Mouse (Mus musculus): Measurements from ENCODE around the gene Mcf2l. TPM values are rescaled to one million over a fixed set of nuclear protein-coding genes. Genes with fewer than 3 reads are reported as not detected.
A peak's percentile ranks its signal among the peaks of the same experiment; 100 is the strongest.

Gene Mcf2l
- total RNA-seq, 2 experiments from 2014 or later: 36.0 to 42.4 TPM

DNA sequence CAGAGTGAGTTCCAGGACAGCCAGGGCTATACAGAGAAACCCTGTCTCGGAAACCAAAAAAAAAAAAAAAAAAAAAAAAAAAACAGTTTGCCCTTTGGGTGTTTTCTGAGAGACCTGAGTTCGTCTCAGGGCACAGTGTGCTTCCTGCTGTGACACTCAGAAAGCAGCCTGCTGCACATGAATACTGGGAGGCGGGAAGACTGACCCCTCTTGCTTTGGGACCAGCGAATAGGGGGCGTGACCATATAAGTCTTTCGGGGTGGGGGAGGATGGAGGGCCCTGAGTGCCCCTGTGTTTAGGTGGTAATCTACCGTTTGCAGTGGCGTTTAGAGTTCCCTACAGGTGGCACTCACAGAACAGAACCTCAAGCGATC, 636 bp upstream of the Mcf2l start:
- DNase-seq (ENCODE audit: low spot score in 2 of 2): no peak

DNA sequence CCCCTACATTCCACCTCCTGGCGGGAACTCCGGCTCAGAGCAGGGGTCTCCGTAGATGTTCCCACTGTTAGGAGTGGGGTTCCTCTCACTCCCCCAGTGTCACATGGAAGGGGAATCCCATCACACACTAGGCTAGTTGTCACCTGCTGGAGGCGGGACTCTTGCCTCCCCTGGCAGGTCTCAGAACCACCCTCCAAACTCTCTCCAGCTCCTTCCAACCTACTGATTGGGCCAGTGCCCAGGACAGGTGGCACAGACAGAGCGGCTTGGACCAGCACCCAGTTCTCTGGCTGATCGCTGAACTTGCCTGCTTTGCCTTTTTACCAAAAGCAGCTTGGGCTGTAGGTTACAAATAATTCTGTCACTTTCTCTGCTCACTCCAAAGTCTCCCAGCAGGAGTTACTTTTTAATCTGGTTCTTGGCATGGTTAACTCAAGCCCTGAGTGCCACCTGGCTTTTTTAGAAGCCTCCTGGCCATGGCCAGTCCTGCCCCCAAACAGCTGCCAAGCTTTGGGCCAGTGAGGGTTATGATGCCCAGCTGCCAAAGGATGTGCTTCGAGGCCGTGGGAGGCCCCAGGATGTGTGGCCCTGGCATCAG, 687 bp downstream of the Mcf2l start:
- no peak for DNase-seq (ENCODE audit: low spot score in 2 of 2)

DNA sequence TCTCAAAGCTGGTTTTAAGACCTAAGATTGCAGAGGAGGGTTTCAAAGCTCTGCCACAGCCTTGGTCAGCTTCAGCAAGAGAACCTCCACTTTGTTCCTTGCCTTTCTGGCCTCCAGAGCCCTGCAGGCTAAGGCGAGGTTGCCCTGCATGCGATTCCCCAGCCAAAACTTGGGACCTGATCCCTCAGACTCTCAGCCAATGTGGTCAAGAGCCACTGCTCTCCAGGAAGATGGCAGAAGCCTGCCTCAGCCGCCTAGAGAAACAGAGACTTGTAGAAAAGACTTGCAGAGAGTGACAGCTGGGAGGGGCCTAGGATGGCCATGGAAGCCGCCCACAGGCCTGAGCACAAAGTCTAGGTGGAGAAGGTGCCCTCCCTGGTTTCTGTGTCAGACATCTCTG, 1.4 kb downstream of the Mcf2l start:
- no peak for DNase-seq (ENCODE audit: low spot score in 2 of 2)

DNA sequence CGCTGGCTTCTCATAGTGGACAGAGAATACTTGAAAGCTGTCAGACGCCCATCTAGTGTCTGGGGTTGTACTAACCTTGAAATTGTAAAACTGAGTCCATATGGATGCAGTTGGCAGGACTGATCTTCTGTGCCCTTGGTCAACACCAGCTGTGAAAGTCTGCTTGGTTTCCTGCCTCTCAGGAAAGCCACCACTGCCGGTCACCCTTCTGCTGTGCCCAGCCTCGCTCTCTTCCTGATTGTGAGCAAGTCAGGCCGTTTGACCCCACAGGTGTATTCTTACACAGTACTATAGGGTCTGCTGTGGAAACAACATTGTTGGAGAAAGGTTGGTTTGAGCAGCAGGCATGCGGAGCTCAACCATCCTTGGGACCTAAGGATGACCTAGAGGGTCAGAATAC, 3.5 kb downstream of the Mcf2l start:
- DNase-seq (ENCODE audit: low spot score in 2 of 2): no peak

DNA sequence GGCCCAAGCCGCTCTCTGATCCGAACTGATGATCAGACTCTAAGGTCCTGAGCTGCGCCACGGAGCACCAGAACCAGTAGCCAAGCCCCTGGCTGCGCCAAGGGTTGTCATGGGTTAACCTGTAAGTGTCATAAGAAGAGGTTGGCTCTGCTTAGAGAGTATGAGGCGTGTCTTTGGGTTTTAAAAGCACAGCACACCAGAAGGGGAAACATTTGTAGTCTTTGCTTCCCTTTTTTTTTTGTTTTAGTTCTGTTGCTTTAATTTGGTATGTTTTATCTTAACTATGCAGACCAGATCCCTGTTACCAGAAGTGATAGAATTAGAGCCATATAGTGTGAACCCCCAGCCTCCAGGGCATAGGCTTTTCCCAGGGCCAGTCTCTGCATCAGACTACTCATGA, 6.6 kb downstream of the Mcf2l start:
- no peak for DNase-seq (ENCODE audit: low spot score in 2 of 2)

DNA sequence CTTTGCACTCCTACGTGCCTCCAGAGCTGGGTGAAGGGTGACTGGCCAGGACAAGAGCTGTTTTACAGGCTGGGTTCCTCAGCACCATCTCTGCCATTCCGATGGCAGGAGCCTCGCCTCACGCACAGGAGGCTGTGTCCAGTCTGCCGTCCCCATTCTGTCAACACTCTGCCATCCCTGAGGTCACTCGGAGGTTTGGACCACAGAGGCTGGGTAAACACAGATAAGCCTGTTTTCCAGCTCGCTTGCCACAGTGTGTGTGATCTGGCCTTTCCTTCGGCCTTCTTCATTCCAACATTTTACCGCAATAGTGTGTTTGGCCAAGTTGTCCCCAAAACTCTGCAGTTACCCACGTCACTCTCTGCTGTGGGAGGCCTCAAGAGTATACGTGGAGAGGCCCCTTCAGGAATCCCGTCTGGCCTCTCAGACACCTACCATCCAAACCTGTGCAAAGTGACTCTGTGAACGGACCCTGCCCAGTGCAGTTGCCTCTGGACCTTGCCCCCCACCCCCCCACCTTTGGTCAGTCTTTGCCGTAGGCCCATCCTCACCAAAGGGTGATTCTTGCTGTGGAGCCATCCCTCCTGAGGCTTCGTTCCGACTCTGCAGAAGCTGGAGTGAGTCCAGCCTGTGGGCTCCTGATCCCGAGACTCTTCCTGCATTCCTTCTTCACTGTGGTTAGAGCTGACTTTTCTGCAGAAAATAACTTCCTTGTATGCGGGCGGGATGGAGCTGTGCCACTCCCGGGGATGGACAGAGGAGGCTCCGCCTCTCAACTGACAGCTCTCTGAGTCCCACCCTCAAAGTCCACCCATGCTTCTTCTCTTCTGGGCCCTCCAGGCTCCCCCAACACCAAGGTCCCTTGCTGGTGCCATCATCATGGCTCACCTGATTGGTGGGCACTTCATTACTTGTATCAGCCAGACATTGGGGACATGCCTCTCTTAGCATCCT, 9.7 kb downstream of the Mcf2l start:
- no peak for DNase-seq (ENCODE audit: low spot score in 2 of 2)

DNA sequence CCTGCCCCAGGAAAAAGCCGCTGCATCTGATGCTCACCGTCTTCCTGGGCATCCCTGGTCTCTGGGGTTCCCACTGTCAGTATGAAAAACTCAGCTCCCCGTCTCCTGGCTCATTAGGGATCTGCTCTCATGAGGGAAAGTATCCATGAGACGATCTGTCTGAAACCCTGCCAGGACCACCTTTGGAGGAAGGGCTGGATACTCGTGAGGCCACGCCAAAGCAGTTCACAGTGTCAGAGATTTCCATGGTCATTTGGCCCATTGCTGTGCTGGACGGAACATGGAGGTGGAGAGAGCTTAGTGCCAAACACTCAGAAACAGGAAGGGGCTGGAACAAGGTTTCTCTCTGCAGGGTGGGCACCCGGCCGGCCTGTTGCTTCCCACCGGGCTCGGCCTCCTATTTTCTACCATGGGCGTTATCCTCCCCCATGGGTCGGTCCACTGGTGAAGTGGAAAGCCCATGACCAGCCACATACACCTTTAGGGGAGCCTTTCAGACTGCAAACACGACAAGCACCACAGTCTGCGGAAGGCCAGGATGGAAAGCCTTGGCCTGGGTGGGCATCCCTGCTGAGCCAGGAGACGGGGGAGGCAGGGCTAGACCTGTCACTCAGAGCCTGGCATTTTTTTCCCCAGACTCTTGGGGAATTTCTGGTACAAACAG, 14.3 kb downstream of the Mcf2l start:
- no peak for DNase-seq (ENCODE audit: low spot score in 2 of 2)

DNA sequence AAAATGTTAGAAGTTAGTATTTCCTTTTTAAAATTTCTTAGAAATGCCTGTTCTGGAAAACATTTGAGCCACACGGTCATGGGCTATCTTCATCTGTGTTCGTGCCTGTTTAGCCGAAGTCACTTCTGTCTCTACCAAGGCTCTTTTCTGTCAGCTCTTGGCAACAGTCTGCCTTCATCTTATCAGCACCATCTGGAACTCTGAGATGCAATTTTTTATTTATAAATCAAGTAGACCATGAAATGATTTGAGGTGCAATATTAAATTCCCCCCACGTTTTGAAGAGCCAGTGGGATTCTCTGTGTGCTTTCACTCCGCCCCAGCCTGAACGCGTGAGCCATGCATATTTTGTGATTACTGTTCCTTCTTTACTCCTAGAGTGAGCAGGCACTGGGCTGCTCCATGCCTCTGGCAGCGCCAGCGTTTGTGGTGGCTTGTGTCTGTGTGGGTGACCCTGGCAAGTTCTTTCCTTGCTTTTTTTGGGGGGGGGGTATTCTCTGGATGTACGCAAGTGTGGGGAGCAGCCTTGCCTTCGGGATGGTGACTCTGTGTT, 15.5 kb downstream of the Mcf2l start:
- DNase-seq (ENCODE audit: low spot score in 2 of 2): no peak

DNA sequence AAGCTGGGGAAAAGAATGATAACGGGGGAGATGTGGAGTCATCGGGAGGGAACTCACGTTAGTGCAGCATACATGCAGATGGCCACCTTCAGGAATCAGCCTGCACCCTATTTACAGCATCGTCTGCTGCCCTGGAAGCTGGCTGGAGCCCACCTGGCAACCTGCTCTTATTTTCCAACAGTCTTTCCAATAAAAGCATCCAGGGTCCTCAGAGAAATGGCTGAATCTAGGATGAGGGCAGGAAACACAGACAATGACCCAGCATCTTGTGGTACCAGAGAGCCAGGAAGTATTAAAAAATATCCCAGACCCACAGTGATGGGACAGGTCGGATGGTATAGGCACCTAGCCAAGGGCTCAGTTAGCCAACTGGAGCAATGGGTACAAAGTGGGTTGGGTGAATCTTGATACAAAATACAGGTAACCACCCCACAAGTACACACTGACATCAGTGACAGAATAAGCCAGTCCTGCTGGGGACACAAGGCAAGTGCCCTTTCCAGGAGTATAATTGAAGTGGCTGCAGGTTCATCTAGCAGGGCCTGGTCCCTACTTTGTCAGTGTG, 19.4 kb downstream of the Mcf2l start:
- no peak for DNase-seq (ENCODE audit: low spot score in 2 of 2)

DNA sequence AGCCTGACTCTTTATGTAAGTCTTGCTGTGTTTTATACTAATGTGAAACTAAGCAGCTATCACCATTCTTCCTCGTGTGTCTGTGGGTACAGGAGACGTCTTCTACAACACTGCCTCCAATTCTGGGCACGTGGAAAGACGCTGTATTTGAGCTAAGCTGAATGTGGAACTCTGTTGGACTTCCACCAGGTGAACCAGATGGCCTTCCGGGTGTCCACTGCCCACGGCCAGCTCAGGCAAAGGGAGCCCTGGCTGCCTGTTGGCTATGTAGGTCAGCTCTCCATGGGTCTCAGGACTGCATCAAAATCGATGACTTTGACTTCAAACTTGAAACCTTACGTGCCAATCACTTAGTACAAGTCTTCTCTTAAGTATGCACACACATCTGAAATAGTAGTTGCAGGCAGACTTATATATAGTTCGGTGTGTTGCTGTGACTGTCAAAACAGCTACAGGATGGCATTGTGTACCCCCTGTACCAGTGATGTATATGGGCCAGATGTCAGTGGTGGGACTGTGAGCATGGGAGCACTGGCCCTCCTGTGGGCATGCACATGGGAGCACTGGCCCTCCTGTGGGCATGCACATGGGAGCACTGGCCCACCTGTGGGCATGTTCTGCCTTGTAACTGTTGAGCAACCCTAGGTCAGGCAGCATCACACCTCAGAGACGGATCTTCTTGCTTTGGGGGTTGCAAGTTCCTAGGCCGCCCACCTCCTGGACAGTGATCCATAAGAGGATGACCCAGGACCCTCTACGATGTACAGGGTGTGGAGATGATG, 20.4 kb downstream of the Mcf2l start:
- DNase-seq (ENCODE audit: low spot score in 2 of 2): no peak

DNA sequence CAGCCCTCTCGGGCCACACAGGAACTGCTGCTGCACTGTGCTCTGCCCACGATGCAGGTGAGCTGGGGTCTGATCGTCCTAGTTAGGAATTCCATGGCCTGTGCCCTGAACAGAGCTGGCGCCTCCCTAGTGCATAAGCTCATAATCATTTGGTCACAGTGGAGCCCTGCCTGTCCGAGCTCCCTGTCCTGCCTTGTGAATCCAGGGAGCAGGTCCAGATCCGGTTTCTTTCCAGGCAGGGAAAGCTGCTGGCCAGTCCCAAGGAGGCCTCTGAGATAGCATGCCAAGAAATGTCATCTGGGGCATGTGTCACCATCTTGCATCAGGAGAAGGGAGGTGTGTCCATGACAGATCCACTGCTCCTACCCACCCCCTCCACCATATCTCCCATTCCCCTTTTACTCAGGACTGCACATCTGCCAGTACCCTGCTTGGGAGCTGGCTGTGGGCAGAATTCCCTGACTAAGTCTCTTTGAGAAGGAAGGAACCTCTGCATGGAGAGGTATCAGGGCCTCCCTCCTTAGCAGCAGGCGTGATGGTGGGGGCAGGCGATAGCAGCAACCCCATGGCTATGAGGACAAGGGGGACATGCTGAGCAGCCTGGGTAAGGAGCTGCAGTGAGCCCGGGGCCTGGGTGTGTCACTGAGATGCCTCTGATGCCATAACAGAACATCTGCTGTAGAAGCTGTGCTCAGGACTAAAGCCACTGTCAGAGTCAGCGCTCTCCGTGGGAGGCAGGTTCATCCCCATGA, 21.4 kb downstream of the Mcf2l start:
- DNase-seq (ENCODE audit: low spot score in 2 of 2): no peak

DNA sequence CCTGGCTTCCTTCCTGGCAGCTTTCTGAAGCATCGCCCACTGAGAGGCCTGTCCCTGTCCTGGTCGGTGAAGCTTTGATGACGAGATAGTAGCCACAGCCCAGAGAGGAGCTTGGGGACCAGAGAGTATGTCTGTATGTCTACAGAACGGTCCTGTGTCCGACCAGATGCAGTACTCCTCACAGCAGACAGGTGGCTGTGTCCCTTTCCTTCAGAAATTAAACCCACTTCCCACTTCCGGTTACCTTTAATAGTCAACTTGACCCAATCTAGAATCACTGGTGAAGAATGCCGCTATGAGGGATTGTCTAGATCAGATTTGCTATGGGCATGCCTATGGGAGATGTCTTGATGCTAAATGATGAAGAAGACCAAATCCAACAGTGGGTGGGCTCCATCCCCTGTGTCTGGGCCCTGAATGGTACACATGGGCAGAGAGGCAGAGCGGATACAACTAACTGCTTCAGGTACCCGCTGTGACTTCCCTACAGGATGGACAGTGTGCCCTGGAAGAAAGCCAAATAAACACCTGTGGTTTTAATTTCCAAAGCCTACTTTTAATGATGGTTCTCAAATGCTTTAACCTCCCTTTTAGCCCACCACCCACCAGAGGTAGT, 22.0 kb downstream of the Mcf2l start:
- DNase-seq (ENCODE audit: low spot score in 2 of 2): no peak

DNA sequence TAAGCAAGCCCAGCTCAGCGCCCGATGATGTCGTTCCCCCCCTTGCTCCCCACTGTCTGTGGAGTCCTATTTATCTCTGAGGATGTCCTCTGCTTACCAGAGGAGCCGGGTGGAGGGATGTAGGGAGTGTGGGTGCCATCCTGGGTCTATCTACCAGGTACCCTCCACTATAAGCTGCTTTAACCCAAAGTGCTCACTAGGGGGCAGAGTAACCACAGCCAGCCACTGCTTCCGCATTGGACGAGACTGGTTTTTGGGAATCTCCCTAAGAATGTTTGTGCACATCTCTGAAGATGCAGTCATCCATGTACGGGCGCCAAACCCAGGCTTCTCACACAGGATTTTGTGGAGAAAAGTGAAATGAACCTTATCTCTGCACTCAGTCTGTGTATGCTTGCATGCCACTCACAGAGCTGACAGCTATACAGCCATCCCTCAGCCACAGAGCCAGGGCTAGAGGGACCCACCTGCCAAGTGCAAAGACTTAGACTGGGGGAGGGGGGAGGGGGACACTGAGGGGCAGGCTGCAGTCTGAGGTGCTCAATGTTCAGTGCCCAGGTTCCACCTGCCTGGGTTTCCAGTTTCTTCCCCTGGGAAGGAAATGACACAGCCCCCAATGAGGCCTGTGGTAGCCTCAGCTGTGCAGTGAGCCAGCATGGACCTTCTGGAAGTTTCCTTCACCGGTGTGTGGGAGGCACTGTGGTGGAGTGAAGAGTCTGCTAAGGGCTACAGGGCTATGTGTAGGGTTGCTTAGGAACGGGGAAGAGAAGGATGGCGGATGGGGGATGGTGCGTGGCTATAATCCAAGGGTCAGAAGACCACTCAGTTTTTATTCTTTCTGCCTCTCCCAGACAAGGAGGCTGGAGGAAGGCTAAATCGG, 23.1 kb downstream of the Mcf2l start:
- DNase-seq (ENCODE audit: low spot score in 2 of 2): peak in 1 of 2 experiments; percentile 61

DNA sequence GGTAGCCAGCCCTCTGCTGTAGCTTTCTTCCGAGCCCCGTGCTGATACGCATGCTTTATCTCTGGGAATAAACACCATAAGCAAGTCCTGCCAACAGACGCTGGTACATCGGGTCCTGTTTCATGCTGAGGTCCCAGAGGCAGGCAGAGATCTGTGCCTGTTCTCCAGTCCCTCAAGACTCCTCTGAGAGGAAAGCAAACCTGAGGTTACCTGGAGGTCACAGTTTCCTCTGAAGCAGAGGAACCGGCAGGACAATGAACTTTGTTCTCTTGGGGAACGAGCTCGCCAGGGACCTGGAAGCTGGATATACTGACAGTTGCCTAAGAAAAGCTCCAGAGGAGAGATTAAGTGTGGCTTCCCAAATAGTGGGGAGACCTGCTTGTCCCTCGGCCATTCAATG, 24.2 kb downstream of the Mcf2l start:
- DNase-seq (ENCODE audit: low spot score in 2 of 2): no peak

DNA sequence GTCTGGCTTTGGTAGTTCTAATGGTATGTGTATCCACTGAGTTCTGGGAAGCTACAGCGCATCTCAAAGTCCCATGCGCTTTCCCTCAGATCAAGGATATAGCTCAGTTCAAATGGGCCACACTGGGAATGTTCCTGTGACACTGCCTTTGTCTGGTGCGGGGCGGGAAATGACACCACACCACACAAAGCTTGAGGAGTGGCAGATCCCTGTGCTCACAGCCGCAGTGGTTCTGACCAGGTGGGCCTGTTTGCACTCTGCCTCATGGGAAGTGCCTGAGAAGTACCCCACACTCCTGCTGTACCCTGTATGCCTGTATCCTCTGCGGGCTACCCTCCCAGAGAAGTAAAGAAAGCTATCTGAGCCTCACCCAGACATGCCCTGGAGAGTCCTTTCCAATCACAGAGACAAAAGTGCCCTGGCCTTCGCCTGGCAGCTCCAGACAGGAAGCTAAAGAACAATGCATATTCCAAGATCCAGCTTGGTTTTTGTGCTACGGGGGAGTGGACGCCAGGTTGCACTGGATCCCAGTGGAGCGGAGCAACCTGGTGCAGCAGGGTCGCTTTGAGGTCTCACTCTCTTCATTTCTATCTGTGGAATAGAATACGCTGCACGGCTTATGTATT, 30.3 kb downstream of the Mcf2l start:
- no peak for DNase-seq (ENCODE audit: low spot score in 2 of 2)

DNA sequence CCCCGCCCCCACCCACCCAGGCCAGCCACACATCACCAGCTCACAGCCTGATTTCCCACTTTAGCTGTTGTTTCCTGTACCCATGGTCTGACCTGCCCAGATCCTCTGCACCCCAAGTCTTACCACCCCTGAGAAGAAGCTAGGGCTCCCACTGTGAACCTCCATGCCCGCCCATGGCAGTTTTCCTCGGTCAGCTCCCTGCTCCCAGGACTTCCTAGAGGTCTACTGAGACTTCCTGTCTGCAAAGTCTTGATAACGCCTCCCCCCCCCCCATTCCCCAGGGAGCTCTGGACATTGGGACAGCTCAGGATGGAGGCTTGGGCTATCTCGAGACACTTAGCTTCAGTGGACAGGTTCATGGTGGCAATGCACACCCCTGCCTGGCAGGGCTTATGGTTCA, 31.5 kb downstream of the Mcf2l start:
- DNase-seq (ENCODE audit: low spot score in 2 of 2): no peak

DNA sequence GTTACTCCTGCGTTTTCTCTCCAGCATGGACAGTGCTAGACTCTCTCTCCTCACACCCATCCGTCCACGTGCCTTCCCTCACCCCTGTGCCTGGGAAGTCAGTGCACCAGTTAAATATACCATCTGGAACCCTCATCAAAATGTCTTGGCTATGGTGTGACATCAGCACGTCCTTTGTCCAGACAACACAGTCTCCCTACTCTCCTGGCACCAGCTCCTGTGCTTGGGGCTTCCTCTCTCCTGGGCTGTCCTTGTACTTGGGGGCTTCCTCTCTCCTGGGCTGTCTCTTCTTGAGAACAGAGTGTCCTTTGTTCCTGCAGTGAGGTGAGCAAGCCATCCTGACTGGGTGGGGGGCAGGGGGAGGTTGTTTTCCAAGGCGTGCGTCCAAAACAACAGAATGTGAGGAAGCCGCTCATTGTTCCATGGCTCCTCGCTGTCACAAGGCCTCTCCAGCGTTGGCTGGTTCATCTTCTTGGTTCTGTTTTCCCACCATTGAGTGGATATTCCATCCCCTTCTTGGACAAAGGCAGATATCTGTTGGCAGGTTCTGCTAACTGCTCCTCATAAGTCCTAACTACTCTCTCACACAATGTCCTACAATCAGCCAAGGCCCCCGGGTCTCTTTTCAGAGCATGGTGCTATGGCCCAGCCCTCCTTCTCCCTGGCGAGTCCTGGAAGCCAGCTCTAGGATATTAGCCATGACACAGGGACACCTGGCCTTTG, 32.2 kb downstream of the Mcf2l start:
- no peak for DNase-seq (ENCODE audit: low spot score in 2 of 2)
